Mouse (Mus musculus): ENCODE data around the gene Dennd2a.

Gene Dennd2a

GRCm38 (mm10) chr6:39414106-39414505 is 143.6 kb downstream of the Dennd2a start:
- DNase-seq: no peak

Measured in kidney, postnatal 4 days (tissue).